In genomic region chr19:56954857-56955256, GRCm38 (mm10) we compare ENCODE assay signal across 23 mouse cellular contexts.
"Had no signal": no experiment of that assay in that cellular context is flagged by ENCODE, and none has a peak within 500 bp of the region (broad histone marks: within the 10 kb centered on the region; RNA-seq: fewer than 3 reads in every experiment).

No protein-coding gene starts in this region.

- ATAC-seq: forebrain, embryonic 15.5 days; intestine, embryonic 16.5 days had no signal

- H3K9me3 ChIP-seq: forebrain, embryonic 15.5 days; heart, embryonic 13.5 days; heart, embryonic 15.5 days; kidney, embryonic 15.5 days; limb, embryonic 13.5 days had no signal

- H3K9ac ChIP-seq: forebrain, embryonic 15.5 days; forebrain, postnatal 0 days; heart, embryonic 13.5 days; heart, embryonic 15.5 days; hindbrain, embryonic 14.5 days; kidney, embryonic 15.5 days; limb, embryonic 13.5 days had no signal

- H3K27me3 ChIP-seq: forebrain, embryonic 15.5 days; heart, embryonic 13.5 days; heart, embryonic 15.5 days; kidney, embryonic 15.5 days; limb, embryonic 13.5 days had no signal

- DNase-seq: gastrocnemius, postnatal 14 days; gastrocnemius, postnatal 36 days; heart, adult 11 months; heart, adult 2 months; heart, postnatal 14 days; heart, postnatal 36 days; kidney, adult 11 months; kidney, adult 2 months; kidney, adult 9 months; kidney, postnatal 14 days; kidney, postnatal 36 days; layer of hippocampus, adult 9-11 months; layer of hippocampus, postnatal 36 days; left cerebral cortex, postnatal 4 days had no signal

- H3K4me3 ChIP-seq: forebrain, embryonic 15.5 days; heart, adult 2 months; heart, embryonic 13.5 days; heart, embryonic 15.5 days; kidney, embryonic 15.5 days; limb, embryonic 13.5 days had no signal

- H3K4me2 ChIP-seq: forebrain, embryonic 15.5 days; heart, embryonic 11.5 days; heart, embryonic 13.5 days; heart, embryonic 15.5 days; hindbrain, embryonic 14.5 days; kidney, embryonic 15.5 days; limb, embryonic 13.5 days had no signal

- H3K27ac ChIP-seq: forebrain, embryonic 15.5 days; heart, adult 2 months; heart, embryonic 13.5 days; heart, embryonic 15.5 days; hindbrain, embryonic 14.5 days; kidney, embryonic 15.5 days; limb, embryonic 13.5 days had no signal

- H3K36me3 ChIP-seq: forebrain, embryonic 15.5 days; heart, embryonic 13.5 days; heart, embryonic 15.5 days; kidney, embryonic 15.5 days; limb, embryonic 13.5 days had no signal
